Mouse (Mus musculus) skeletal muscle tissue, adult 2 months (tissue): Measurements from ENCODE around the gene Zfp865.
"Not testable (repeated sequence)": the region's sequence is repeated elsewhere in the genome, so short reads cannot be mapped to it uniquely, and the experiment has no call there.

Experiments
- DNase-seq: peaks from one replicate; pipeline ENCODE4 v3.0.0-alpha.2; 2012; ENCODE audit warnings: low read depth, low spot score

Zfp865 gene

DNA sequence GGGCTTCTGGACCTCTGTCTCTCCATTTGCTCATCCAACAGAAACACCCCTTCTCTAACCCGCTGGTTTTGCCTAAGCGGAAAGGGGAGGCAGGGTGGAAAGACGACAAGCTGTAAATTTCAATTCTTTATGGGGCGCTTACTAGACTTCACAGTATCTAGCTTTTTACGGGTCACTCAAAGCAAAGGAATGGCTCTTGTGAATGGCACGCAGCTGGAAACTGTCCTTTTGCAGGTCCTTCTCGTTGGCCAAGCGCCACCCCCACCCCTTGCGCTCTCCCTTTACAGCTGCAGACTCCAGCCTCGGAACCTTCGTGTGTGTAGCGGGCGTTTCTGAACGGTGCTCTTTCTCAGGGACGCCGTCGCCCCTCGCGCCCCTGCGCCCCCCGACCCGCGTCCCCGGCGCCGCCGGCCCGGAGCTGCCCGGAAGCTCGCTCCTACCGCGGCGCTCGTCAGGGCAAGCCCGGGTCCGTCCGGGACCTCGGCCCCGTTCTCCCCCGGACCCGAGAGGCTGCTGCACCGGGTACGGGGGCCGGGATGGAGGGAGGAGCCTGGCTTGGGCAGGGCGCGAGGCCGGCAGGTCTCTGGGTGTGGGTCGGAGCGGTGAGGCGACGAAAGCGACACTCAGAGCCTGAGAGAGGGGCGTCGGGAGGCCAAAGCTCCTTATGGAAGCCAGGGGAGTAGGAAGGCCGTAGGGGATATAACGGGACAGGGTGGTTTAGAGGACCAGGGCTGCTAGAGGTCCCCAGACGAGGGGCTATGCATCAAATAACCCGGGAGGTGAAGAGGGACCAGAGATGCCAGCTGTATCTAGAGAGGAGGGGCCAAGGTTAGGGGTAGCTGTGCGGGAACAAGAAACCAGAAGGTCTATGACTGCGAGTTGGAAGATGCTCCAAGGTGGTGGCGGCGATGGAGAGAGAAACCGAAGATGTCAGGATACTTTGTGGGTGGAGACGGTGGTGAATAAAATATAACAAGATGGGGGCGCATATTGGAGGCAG, 31.3 kb downstream of the Zfp865 start, which contains the start of gene Zfp580:
Zfp580 (plus strand) TSS at position 346 of the 1,000 bp plus-strand sequence.
- DNase-seq: peak; percentile 35

DNA sequence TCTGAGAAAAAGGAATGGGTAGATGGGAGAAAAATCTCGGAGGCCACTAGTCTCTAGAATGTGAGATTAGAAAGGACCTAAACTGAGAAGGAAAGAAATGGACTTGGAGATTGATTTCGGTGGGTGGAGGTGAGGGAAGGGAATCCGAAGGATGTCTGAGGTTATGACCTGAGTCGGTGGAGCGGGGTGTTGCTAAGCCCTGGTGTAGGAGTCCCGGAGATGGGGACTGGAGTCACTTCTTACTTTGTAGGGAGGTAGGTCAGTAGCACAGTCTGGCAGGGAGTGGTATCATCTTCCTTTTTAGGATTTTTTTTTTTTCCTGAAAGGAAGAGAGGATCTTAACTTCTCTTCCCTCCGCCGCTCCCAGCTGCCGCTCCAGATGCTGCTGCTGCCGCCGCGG, 32.3 kb downstream of the Zfp865 start:
- no peak for DNase-seq

DNA sequence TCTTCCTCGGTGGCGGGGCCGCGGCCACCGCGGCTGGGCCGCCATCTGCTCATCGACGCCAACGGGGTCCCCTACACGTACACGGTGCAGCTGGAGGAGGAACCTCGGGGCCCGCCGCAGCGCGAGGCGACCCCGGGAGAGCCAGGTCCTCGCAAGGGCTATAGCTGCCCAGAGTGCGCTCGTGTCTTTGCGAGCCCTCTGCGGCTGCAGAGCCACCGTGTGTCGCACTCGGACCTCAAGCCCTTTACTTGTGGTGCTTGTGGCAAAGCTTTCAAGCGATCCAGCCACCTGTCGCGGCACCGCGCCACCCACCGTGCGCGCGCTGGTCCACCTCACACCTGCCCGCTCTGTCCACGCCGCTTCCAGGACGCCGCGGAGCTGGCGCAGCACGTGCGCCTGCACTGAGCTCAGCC, 32.8 kb downstream of the Zfp865 start:
- no peak for DNase-seq

DNA sequence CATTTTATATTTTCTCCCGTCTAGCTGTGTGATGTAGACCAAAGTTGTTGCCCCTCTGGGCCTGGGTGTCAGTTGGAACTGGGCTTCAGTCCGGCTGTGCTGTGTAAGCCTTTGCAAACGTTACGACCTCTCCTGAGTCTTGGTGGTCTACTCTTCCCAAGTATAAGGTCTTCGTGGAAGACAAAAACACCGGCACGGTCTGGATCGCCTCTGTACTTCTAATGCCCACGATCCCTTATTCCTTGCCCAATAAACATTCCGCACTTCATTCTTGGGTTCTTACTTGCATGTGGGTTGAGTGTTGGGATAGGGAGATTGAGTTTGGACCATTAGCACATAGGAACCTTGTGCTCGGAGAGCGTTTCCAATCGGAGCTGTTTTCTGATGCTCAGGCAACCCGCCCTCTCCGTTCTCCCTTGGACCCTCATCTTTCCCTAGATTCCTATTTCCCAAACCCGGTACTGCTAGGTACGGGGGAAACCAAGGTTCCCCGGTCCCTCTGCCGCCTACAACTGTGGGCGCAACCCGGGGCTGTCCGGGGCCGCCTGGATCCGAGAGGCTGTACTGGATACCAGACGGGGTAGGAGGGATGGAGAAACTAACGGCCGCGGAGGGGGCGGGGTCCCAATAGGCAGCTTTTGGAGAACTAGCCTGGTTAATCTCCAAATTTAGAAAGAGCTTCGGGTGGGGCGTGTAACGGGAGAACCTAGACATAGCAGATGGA, 33.4 kb downstream of the Zfp865 start:
- DNase-seq: no peak

DNA sequence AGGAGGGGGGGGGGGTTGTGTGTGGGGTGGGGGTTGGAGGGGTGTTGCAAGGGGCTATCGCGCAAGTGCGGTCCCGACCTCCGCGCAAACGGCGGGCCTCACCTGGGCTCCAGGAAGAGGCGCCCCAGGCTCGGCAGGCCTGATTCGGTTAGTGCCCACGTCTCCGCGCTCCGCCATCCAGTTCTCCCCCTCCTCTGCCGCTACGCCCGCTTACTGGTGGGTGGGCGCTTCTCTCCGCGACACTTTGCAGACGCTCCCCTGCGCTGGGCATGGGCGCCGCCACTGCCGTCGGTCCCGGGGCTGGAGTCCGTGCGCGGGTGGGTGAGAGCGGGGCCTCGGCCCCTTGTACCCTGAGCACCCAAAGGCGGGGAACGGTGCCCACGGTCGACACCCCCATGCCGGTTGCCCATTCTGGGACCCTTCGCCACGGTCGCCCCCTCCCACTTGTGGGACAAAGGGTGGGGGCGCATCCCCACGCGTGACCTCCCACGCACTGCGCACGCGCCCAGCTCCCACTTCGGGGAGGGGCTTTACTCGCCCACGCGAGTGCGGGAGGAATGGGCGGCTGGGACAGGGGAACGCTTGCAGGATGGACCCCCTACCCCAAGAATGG, 36.6 kb downstream of the Zfp865 start:
- DNase-seq: no peak

DNA sequence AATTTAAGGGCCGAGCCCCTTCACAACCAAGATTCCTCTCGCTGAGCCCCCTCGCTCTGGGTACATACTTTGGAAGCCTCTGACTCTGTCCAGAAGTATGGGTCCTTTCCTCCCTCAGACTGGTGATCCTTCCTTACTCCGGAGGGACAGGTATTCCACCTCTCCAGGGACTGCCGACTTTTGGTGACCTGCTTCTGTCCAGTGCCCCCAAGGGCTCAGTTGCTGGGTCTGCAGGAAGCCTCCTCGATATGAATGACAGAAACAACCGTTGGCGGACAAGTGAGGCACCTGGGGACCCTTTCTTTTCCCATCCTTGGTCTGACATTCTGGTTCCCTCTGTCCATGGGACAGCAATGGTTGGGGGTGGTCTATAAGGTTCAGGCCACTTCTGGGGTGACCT, 37.2 kb downstream of the Zfp865 start:
- DNase-seq: no peak

DNA sequence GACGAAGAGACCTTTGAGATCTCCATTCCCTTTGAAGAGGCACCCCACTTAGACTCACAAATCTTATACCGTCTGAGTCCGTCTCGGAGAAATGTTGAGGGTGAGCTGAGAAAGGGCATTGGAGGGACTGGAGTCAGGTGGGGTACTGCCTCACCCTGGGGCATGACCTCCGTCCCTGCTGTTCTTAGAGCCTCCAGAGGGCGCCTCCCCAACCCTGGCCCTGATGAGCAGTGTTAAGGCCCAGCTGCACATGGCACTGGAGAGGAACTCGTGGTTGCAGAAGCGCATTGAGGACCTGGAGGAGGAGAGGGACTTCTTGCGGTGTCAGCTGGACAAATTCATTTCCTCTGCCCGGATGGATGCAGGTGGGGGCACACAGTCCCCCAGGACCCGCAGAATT, 37.6 kb downstream of the Zfp865 start:
- no peak for DNase-seq

DNA sequence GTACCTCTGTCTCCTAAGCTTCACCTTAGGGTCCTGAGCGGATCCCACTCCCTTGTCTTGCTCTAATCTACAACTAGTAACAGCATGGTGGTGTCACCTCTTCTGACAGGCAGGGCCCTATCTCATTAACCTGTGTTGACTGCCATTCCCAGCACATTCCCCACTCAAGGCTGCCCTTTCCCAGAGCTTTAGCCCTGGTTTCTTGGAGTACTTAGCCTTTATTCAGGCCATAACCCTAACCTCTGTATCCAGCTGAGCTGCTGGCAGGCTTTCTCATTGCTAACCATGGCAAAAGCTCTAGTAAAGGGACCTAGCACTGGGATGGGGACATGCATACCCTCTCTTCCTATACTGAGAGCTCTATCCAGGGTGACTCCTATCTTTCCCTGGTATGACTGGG, 38.5 kb downstream of the Zfp865 start:
- DNase-seq: no peak

DNA sequence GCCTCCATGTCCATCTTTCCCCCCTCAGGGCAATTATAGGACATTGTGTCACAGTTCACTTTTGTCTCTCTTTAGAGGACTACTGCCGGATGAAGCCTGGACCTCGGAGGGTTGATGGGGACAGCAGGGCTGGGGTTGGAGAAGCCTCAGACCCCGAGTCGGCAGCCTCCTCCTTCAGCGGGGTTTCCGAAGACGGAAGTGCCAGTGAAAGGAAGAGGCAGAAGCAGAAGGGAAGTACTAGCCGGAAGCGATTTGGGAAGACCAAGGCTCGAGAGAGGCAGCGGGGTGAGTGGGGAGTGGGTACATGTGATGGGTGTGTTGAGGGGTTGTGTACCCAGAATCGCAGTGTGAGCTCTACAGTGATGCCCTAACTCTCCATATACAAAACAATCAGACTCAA, 39.2 kb downstream of the Zfp865 start:
- DNase-seq: no peak

DNA sequence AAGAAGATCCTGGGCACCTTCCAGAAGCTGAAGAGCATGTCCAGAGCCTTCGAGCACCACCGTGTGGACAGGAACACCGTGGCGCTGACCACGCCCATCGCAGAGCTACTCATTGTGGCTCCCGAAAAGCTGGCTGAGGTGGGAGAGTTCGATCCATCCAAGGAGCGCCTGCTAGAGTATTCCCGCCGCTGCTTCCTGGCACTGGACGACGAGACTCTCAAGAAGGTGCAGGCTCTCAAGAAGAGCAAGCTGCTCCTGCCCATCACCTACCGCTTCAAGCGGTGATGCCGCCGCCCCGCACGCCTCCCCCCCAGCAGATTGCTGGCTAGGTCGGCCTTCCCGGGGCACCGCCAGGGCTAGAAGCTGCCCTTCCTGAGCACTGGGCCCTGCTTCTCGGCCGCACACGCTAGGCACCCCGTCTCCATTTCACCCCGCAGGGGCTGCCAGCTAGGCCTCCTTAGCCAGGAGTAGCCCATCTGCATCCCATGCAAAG, 40.1 kb downstream of the Zfp865 start:
- DNase-seq: peak; percentile 71

DNA sequence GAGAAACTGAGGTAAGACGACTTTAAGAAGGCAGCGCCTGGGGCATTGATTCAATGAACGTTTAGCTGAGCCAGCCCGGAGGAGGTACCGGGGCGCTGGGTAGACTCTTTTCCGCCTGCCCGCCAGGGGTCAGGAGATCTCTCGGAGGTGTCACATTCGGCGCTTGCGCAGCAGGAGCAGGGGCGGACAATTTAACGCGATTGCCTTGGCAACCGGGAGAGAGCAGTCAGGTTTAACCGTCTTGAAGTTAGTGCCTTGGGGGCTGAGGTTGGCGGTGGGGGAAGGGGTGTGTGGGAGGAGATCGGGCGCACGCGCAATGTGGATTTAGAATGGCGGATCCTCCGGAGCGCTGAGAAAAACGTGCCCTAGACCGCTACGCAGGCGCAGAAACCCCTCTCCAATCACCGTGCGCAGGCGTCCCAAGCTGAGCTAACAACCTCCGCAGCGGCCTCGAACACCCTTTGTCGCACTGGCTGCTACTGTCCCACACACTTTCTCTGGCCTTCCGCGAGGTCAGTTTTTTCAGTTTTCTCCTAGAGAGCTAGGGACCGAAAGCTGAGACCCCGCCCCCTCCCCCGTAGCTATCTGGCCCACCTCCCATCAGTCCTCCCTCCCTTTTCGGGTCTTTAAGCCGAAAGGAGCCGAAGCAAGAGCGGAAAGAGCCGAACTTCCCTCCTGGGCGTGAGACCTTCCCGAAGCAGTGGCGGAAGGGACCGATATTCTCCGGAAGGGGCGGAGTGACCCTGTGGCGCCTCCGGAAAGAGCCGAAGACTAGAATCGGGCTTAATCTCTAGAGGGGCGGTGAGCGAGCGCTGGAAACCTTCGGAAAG, 41.0 kb downstream of the Zfp865 start:
- peak; percentile 98 for DNase-seq

DNA sequence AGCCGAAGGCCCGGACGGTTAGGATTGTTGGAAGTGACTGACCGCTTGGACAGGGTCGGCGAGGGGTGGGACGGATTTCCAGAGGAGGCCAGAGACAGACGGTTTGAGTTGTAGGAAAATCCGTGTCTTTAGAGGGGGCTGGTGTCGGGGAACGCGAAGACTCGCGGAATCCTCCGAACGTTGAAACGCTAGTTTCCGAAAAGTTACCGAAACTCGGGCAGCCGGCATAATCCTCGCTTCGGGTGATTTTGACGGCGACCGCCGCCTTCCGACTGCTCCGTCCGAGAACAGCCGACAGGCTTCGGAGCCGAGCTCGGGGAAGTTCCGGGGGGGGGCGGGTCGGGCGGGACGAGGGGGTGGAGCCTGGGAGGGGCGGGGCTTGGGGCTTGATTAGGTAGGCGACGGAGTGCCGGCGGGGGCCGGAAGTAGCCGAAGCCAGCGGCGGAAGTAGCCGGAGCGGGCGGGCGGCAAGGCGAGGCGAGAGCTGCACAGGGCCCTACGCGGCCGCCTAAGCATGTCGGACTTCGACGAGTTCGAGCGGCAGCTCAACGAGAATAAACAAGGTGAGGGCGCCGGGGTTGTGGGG, 41.7 kb downstream of the Zfp865 start, which contains the start of gene U2af2:
U2af2 (plus strand) TSS at position 370 of the 586 bp plus-strand sequence.
- DNase-seq: peak; percentile 92

DNA sequence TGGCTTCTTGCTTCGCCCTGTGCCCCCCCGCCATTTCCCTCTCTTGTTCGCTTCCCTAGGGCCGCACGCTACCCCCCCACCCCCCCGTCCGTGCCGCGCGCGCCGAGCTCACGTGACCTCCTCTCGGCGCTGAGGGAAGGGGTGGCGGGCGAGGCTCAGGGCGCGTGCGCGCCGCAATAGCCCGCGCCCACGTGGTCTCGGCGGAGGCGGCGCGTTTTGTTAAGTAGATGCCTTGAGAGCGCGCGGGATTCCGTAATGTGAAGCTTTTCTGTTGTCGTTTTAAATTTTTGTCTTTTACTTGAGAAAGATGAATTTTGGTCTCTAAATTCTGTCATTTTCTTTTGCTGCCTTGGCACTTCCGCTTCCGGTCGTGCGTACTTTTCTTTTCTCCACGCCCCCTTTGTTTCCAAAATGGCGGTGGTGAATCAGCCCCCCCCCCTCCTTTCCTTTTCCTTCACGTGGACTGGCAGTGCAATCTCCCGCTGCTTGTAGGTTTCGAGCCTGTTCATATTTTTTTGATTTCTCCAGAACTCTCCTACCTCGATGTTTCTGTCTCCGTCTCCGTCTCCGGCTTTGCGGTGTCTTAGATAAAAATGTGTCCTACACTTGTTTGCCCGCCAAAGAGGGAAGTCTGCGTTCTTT, 42.3 kb downstream of the Zfp865 start:
- peak; percentile 79 for DNase-seq

DNA sequence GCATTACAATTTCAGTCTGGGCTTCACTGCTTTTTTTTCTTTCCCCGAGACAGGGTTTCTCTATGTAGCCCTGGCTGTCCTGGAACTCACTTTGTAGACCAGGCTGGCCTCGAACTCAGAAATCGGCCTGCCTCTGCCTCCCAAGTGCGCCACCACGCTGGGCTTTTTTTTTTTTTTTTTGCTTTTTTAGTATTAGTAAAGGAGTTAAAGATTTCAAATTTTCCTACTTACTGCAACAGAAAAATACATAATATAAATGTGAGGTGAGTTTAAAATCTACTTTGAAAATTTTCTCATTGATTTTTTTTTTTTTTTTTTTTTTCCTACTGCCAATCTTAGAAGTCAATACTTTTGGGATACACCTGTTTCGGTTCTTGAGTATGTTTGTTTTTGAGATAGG, 44.7 kb downstream of the Zfp865 start:
- no peak for DNase-seq

DNA sequence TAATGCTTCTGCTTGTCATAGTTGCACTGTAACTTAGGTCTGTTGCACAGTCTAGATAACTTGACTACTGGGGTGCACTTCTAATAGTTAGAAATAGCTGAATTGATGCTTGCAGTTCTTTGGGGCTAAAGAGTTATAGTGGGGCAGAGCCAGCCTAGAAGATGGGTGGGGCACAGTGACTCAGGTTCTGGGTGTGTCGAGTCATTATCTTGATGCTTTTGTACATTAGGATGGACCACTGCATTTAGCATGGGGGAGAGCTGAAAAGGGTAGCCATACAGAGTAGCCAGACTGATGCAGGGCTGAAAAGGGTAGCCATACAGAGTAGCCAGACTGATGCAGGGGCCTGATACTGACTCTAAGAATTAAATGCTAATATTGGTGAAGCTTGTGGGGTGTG, 53.4 kb downstream of the Zfp865 start:
- DNase-seq: no peak

DNA sequence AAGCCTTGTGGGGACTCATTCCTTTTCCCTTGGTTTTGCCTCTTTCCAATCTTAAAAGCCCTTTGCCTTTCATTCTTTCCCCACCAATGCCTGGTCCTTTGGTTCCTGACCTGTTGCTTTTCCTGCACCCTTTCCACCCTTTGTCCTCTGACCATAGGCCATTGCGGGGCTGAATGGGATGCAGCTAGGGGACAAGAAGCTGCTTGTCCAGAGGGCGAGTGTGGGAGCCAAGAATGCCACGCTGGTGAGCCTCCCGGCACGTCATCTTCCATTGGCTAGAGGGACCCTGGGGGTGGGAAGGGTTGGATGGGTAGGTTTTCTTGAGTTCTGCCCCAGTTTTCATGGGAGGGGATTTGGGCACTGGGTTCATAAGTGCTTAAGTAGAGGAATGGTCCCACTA, 54.8 kb downstream of the Zfp865 start:
- no peak for DNase-seq

DNA sequence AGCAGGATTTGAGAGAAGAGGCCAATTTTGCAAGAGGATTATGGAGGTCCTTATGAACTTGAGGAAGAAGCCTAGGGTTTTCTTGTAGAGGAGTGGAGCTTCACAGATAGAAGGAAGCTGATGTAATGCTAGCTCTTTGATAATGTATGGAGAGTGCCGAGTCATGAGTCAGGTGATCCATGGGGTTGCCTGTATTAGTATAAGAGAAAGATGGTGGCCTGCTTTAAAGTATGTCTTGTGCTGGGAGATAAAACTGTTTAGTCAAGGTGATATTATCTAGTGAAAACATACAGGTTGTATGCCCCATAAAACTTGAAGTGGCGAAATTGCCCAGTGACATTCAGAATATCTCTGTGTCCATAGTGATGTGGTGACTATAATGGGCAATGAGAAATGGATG, 56.8 kb downstream of the Zfp865 start:
- DNase-seq: no peak

DNA sequence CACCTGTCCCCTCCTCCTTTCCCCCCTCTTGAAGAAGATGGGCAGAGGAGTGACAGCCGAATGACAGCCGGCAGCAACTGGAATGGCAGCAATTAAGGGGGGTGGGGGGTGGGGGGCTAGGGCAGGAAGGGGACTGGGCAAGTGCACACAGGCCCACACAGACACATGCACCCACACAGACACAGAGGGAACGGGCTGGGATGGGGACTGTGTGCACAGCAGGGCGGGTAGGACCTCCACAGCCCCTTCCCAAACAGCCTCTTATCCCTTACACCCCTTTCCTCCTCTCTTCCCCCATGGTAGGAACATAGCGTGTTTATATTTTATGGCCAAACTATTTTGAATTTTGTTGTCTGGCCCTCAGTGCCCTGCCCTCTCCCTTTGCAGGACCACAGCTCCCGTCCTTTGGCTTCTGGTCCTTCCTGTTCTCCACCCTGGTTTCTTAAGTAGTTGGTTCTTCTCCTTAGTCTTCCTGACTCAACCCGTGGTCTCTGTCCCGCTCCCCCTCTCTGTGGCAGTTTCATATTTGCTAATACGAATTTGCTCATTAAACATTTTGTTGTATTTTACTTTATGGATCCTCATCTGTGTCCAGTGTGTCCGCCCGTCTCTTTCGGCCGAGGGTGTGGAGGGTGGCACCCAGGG, 59.3 kb downstream of the Zfp865 start:
- not testable (repeated sequence) for DNase-seq

DNA sequence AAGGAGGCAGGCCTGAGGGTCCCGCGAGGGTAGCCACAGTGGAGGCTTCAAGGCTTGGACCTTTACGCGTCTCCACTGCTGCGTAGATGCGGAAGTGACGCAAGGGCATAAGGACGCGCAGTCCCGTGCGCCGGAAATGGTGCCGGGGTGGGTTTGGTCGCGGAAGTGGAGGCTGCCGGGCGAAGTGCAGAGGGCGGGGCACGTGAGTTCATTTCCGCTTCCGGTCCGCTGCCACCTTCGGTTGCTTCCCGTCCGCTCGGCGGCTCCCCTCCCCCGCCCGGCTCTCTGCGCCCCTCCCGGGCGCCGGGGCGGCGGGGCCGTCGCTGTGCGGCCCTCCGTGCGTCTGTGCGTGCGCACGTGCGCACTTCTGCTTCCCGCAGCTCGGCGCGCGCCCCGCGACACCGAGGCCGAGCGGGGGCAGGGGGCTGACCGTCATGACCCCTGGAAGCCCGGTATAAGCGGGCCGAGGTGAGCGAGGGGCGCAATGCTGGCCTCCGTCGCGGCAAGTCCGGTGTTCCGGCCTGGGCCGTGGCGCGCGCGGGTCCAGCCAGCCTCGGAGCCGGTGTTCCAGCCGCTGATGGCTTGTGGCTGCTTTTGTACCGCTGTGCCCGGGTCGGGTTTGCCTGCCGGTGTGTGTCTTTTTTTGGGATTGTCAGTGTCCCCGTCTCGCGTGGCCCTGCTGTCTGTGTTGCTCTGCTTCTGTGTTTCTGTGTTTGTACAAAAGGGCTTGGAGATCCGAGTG, 60.0 kb downstream of the Zfp865 start, which contains the start of gene Epn1:
Epn1 (plus strand) TSS at position 226 of the 742 bp plus-strand sequence.
- DNase-seq: peak; percentile 96
